Mouse (Mus musculus) embryonic facial prominence, embryonic 14.5 days (tissue): ENCODE results near the gene Slc25a11. TPM values are rescaled to one million over a fixed set of nuclear protein-coding genes. Genes with fewer than 3 reads are reported as not detected.

Experiments used
- ATAC-seq: fragments of 200-750 bp; cut with Nextera tagmentation; 2 replicates; pipeline ENCODE4 v1.8.0; 2017; ENCODE audit warnings: low read depth, moderate number of reproducible peaks, moderate TSS enrichment
- DNase-seq: peaks from one replicate; pipeline ENCODE4 v3.0.0-alpha.2; 2015; ENCODE audit warnings: low spot score
- H3K27ac ChIP-seq: fragments of 300-500 bp; sonication (generic); replicated peaks from 2 replicates; pipeline ENCODE4 v1.5.1; 2014; ENCODE audit warnings: low read depth, mild to moderate bottlenecking, low read length, moderate library complexity
- H3K27me3 ChIP-seq: fragments of 300-500 bp; sonication (generic); replicated peaks from 2 replicates; pipeline ENCODE4 v1.6.1; 2014; ENCODE audit warnings: low read length; ENCODE audit not compliant: control insufficient read depth, insufficient read depth
- H3K36me3 ChIP-seq: fragments of 300-500 bp; sonication (generic); 2 replicates; pipeline ENCODE4 v1.6.1; 2014; ENCODE audit warnings: low read length, mixed read lengths; ENCODE audit not compliant: control insufficient read depth, insufficient read depth
- H3K4me1 ChIP-seq: fragments of 300-500 bp; sonication (generic); 2 replicates; pipeline ENCODE4 v1.6.1; 2014; ENCODE audit warnings: antibody characterized with exemption, low read length; ENCODE audit not compliant: control insufficient read depth, insufficient read depth
- H3K4me2 ChIP-seq: fragments of 300-500 bp; sonication (generic); 2 replicates; pipeline ENCODE4 v1.6.1; 2014; ENCODE audit warnings: low read depth, mild to moderate bottlenecking, low read length, moderate library complexity, mixed read lengths
- H3K4me3 ChIP-seq: fragments of 300-500 bp; sonication (generic); 2 replicates; pipeline ENCODE4 v1.5.1; 2014; ENCODE audit warnings: low read depth, mild to moderate bottlenecking, low read length
- H3K9ac ChIP-seq: fragments of 300-500 bp; sonication (generic); 2 replicates; pipeline ENCODE4 v1.6.1; 2014; ENCODE audit warnings: low read depth, mild to moderate bottlenecking, low read length, moderate library complexity, mixed read lengths
- H3K9me3 ChIP-seq: fragments of 300-500 bp; sonication (generic); 2 replicates; pipeline ENCODE4 v1.6.1; 2016; ENCODE audit warnings: low read length; ENCODE audit not compliant: control insufficient read depth
- WGBS: fragments of 180-500 bp; shearing (Covaris S2); extraction: QIAGEN DNeasy Blood & Tissue Kit; methylation state at CpG from one replicate; pipeline ENCODE4 v1.1.7; 2014; 5-methylcytosine and 5-hydroxymethylcytosine counted together
- polyA plus RNA-seq: library from polyadenylated mRNA; unstranded; fragments of >200 nt; fragmentation: Nextera tagmentation; extraction: Ambion mirVana; gene quantifications from 2 replicates; pipeline ENCODE4 v1.2.1, GENCODE M21; 2014

Slc25a11 gene
- polyA plus RNA-seq, 1 experiment from 2014 or later = 147 TPM

DNA sequence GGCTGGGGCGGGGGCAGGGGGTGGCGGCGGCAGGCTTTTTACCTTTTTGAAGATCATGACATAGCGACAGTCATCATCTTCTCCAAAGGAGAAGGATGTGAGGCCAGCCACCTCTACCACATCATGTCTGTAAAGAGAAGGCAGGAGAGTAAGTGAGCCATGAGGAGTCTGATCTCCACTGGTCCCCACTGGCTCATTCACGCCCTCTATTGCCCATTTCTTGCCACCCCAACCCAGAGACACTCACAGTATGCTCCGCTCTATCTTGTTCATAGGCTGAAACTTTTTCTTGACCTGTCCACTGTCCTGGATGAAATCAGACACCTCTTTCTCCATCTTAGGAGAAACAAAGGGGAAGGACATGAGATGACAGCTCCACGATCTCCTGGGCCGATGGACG lies 17.5 kb upstream of the Slc25a11 start:
- H3K4me2 ChIP-seq = no peak overlapping the region
- 92% methylated on average over 9 of the region's 9 CpGs for WGBS
- ATAC-seq = no peak
- peaks cover 57% of the 10 kb centered on the region for H3K36me3 ChIP-seq
- H3K4me3 ChIP-seq = no peak overlapping the region
- no peak for DNase-seq
- peaks cover 6% of the 10 kb centered on the region for H3K4me1 ChIP-seq
- H3K9ac ChIP-seq = no peak overlapping the region
- no peaks in the 10 kb centered on the region for H3K9me3 ChIP-seq
- H3K27me3 ChIP-seq = no peaks in the 10 kb centered on the region
- no peak overlapping the region for H3K27ac ChIP-seq

DNA sequence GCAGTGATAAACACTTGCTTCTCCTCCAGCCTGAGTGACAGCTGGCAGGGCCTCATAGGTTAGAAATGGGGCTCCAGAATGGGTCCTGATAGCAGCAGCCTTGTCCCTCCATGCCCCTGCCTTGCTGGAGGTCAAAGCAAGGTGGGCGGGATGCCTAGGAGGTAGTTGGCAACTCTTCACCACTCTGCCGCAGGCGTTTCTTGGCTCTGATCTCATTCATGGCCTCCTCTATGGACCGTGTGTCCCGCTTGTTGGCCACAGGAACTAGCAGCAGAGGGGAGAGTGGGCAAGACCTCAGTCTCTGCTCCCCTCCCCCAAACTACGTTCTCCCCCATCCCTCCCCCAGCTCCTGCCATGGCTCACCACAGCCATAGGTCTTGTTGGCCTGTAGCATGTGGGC lies 16.7 kb upstream of the Slc25a11 start:
- H3K27me3 ChIP-seq = no peaks in the 10 kb centered on the region
- 96% methylated on average over 5 of the region's 6 CpGs for WGBS
- peaks cover 63% of the 10 kb centered on the region for H3K36me3 ChIP-seq
- H3K4me2 ChIP-seq = no peak overlapping the region
- DNase-seq = no peak
- peaks cover 7% of the 10 kb centered on the region for H3K4me1 ChIP-seq
- H3K9me3 ChIP-seq = no peaks in the 10 kb centered on the region
- ATAC-seq = no peak
- H3K4me3 ChIP-seq = no peak overlapping the region
- no peak overlapping the region for H3K9ac ChIP-seq
- H3K27ac ChIP-seq = no peak overlapping the region

DNA sequence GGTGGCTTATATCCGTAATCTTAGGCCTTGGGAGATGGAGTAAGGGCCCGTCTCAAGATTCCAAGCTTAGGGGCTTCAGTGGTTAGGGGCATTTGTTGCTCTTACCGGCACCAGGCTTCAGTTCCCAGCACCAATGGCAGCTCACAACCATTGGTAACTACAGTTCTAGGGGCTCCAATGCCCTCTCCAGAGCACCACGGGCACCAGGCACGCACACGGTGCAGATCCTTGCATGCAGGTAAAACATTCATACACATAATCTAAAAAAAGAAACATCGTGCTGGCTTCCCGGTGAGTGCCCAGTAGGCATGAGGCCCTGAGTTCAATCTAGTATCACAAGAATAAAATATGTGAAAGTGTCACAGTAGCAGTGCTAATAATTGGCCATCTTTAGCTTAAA lies 15.8 kb upstream of the Slc25a11 start:
- no peak overlapping the region for H3K4me3 ChIP-seq
- peaks cover 14% of the 10 kb centered on the region for H3K4me1 ChIP-seq
- WGBS = 90% methylated on average over 8 of the region's 8 CpGs
- H3K9ac ChIP-seq = no peak overlapping the region
- H3K27ac ChIP-seq = no peak overlapping the region
- no peaks in the 10 kb centered on the region for H3K9me3 ChIP-seq
- ATAC-seq (no peak), DNase-seq (no peak)
- H3K27me3 ChIP-seq = no peaks in the 10 kb centered on the region
- peaks cover 63% of the 10 kb centered on the region for H3K36me3 ChIP-seq
- no peak overlapping the region for H3K4me2 ChIP-seq

- peaks cover 52% of the 10 kb centered on the region for H3K36me3 ChIP-seq
- no peak overlapping the region for H3K4me2 ChIP-seq
- ATAC-seq = no peak
- H3K4me1 ChIP-seq = peaks cover 29% of the 10 kb centered on the region
- DNase-seq = no peak
- H3K9me3 ChIP-seq = no peaks in the 10 kb centered on the region
- H3K27ac ChIP-seq = no peak overlapping the region
- H3K9ac ChIP-seq = no peak overlapping the region
- H3K4me3 ChIP-seq = no peak overlapping the region
- WGBS = 88% methylated on average over 8 of the region's 8 CpGs
- H3K27me3 ChIP-seq = no peaks in the 10 kb centered on the region
Measured at GRCm38 (mm10) chr11:70660571-70660970, 13.3 kb upstream of the Slc25a11 start.

- ATAC-seq (no peak), DNase-seq (no peak)
- Histone ChIP-seq H3K36me3 (peaks cover 36% of the 10 kb centered on the region), H3K9me3 (no peaks in the 10 kb centered on the region), H3K9ac (peak overlapping the region; percentile 2; the same call in 1 of the 2 replicates), H3K4me1 (peaks cover 29% of the 10 kb centered on the region), H3K4me3 (no peak overlapping the region), H3K27ac (peak overlapping the region; percentile 15; the same call in 1 of the 2 replicates), H3K4me2 (no peak overlapping the region; the same call in 1 of the 2 replicates), H3K27me3 (no peaks in the 10 kb centered on the region)
- WGBS = 61% methylated on average over 8 of the region's 8 CpGs
Measured at GRCm38 (mm10) chr11:70658942-70659341, 11.7 kb upstream of the Slc25a11 start.

DNA sequence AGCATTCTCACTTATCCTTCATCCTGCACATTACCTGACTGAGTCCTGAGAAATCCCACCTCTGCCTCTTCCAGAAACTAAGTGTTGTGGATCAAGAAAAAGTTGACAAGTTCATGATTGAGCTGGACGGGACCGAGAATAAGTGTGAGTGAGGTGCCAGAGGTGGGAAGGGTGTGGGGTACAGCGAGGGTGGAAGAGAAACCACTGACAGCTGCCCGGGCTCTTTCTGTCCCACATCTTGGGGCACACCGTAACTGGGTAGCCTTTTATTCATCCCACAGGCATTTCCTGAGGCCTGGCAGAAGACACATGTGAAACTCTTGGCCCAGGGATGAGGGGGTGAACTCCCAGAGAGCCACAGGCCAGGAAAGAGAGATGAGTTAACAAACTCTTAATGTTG lies 11.2 kb upstream of the Slc25a11 start:
- no peak for ATAC-seq
- peak overlapping the region; percentile 2; the same call in 1 of the 2 replicates for H3K4me2 ChIP-seq
- H3K4me3 ChIP-seq = 0 out of 2 replicates have a peak overlapping the region, but pooled peaks have one; percentile 2
- WGBS = 82% methylated on average over 5 of the region's 5 CpGs
- DNase-seq = no peak
- H3K36me3 ChIP-seq = peaks cover 32% of the 10 kb centered on the region
- no peaks in the 10 kb centered on the region for H3K27me3 ChIP-seq
- H3K27ac ChIP-seq = no peak overlapping the region
- H3K4me1 ChIP-seq = peaks cover 29% of the 10 kb centered on the region
- no peak overlapping the region; the same call in 1 of the 2 replicates for H3K9ac ChIP-seq
- no peaks in the 10 kb centered on the region for H3K9me3 ChIP-seq

DNA sequence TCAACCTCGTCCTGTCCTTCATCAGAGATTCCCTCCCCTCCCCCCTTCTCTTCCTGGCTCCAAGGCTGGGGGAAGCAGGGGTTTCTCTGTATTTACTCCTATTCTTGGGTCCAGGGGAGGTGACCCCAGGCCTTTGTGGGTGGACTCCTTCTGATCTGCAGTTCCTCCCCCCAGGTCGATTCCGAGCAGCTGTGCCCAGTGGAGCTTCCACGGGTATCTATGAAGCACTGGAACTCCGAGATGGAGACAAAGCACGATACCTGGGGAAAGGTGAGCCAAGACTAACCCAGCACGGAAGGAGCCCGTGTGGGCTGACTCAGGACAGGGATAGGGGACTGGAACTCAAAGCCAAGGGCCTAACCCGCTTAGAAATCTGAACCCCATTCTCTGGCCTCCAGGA lies 10.7 kb upstream of the Slc25a11 start:
- ATAC-seq (no peak), DNase-seq (no peak)
- Histone ChIP-seq H3K9ac (no peak overlapping the region), H3K4me3 (0 out of 2 replicates have a peak overlapping the region, but pooled peaks have one; percentile 6), H3K9me3 (no peaks in the 10 kb centered on the region), H3K36me3 (peaks cover 28% of the 10 kb centered on the region), H3K27me3 (no peaks in the 10 kb centered on the region), H3K4me2 (peak overlapping the region; percentile 98; the same call in 1 of the 2 replicates), H3K4me1 (peaks cover 29% of the 10 kb centered on the region), H3K27ac (peak overlapping the region; percentile 15; the same call in 1 of the 2 replicates)
- 47% methylated on average over 9 of the region's 9 CpGs for WGBS

DNA sequence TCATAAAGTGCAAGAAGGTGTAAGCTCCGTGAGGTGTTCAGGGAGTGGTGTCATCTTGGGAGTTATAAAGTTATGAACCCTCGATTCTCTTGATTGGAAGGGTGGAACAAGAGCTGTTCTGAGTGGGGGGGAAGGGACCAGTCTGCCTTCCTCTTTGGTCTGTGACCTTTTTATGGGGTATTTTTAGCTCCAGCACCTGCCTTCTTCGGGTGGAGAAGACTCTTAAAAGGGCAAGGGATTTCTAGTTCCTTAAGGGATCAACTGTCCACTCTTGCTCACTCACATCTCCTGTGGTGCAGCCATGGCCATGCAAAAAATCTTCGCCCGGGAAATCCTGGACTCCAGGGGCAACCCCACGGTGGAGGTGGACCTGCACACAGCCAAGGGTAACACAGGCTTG lies 10.3 kb upstream of the Slc25a11 start:
- Histone ChIP-seq H3K27me3 (no peaks in the 10 kb centered on the region), H3K9me3 (no peaks in the 10 kb centered on the region), H3K36me3 (peaks cover 27% of the 10 kb centered on the region), H3K27ac (peak overlapping the region; percentile 90), H3K4me2 (peak overlapping the region; percentile 98), H3K4me1 (peaks cover 31% of the 10 kb centered on the region), H3K4me3 (0 out of 2 replicates have a peak overlapping the region, but pooled peaks have one; percentile 6), H3K9ac (no peak overlapping the region)
- DNase-seq (no peak), ATAC-seq (no peak)
- WGBS = 41% methylated on average over 6 of the region's 6 CpGs

DNA sequence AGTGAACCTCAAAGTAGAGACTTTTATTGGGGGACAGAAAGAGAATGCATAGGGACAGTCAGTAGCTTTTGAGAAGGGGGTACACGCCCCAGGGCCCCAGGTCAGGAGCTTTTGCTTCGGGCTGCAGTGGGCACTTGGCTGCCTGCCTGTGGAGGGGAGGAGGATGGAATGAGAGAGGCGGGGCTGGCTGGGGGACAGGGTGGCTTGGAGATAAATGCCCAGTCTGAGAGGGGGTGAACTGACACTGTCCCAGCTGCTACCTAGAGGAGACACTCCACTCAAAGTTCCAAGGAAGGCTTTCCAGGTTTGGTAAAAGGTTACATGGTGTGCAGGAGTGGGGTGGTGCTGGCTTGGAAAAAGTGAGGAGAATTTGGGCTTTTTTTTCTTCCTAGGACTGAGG lies 9.7 kb upstream of the Slc25a11 start, which contains the start of gene Eno3:
Gene Eno3 (plus strand): TSS at position 239 of the 400 bp plus-strand sequence.
- no peaks in the 10 kb centered on the region for H3K9me3 ChIP-seq
- H3K4me1 ChIP-seq = peaks cover 37% of the 10 kb centered on the region
- peak within 1 kb of the TSS; percentile 92 for H3K9ac ChIP-seq
- ATAC-seq = no peak
- H3K27me3 ChIP-seq = no peaks in the 10 kb centered on the region
- peak within 1 kb of the TSS; percentile 98 for H3K4me2 ChIP-seq
- peak within 1 kb of the TSS; percentile 90 for H3K27ac ChIP-seq
- H3K36me3 ChIP-seq = peaks cover 27% of the 10 kb centered on the region
- DNase-seq = no peak
- H3K4me3 ChIP-seq = peak within 1 kb of the TSS; percentile 64
- WGBS = 11% methylated on average over 3 of the region's 3 CpGs
